Mouse (Mus musculus): Measurements from ENCODE around the gene Tas2r137.

Gene Tas2r137

DNA sequence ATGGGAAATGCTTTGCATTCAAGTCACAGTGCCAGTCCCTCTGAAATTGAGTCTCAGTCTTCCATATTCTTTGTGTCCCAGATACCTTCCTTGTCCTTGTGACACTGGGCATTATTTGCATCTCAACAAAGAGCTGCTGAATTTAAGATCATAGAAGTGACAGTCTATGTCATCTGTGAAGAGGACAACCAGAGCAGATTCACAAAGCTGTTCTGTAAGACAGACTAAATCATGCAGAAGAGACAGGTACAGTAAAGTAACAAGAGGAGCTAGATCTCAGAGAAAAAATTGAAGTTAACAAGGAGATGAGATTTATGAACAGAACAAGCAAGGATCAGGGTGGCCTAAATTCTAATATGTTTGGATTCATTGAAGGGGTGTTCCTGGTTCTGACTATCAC lies at the start of gene Tas2r137:
Gene Tas2r137, plus strand, starts transcription at position 301 of the 400 bp plus-strand sequence.
- no peak for DNase-seq

DNA sequence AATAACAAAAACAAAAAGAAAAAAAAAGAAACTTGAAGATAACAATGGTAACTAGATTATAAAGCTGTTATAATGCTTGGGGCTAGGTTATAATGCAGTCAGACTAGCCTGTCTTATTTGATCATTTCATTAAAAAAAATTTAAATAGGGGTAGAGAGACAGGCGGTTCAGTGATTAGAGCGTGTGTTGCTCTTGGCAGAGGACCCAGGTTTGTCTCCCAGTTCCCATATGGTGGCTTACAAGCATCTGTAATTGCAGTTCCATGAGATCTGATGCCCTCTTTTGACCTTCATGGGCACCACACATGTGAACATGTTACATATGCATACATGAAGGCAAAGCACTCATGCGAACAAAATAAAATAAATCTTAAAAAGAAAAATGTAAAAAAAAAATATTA lies 49.8 kb upstream of the Tas2r137 start:
- peak; percentile 18 for DNase-seq

DNA sequence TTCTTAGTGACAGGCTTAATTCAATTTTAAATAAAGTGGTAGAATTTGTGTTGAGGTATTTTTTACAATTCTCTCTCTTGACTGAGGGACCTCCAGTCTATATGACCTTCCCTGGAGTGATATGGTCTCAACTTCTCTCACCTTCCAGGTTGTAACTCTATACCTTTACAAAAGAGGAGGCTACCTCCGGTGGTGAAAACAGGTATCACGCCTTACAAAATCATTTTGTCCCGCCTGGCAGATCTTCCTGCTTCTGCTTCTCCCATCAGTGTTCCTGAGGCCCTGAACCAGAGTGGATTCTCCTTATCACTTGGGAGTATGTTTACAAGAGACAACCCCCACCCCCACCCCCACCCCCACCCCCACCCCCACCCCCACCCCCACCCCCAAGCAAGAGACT lies 49.3 kb upstream of the Tas2r137 start:
- DNase-seq = peak; percentile 19

DNA sequence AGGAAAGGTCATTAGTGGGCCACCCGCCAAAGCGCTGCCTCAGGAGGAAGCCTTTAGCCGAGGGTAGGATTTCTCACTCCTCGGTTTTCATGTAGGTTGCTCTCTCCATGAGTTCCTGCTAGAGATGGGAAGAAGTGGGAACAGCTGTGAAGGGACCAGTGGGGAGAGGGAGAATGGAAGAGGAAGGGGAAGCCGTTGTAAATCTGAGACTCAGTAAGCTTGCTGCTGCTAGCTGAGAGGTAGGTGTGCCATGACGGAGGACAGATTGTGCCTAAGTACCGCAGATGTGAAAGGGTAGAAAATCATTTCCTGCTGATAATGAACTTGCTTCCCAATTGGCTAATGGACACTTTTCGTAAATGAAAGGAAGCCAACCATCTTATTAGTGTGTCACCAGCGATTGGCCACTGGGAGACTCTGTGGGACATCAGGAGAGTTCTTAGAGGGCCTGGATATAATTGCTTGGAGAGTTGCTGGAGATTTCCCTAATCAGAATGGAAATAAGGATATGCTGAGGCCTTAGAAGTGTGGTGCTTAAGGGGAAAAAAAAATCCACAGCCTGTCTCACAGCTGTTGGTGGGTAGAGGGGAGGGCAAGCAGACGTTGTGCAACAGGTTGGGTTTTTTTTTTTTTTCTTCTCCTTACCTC lies 47.6 kb upstream of the Tas2r137 start:
- no peak for DNase-seq

DNA sequence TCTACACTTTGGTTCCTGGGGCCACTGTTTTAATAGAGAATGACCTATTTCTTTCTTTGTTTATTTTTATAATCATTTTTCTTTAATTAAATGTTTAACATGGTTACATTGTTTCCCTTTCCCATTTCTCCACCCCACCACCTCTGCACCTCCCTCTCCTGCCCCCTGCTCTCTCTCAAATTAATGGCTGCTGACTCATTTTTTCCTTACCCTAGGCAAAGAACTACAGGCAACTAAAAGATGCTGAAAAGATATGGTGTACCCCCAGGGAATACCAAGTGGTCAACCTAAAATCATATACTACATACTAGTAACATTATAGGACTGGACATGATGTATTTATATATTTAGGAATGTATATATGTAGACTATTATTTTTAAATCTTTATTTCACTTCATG lies 42.4 kb upstream of the Tas2r137 start:
- DNase-seq = no peak

DNA sequence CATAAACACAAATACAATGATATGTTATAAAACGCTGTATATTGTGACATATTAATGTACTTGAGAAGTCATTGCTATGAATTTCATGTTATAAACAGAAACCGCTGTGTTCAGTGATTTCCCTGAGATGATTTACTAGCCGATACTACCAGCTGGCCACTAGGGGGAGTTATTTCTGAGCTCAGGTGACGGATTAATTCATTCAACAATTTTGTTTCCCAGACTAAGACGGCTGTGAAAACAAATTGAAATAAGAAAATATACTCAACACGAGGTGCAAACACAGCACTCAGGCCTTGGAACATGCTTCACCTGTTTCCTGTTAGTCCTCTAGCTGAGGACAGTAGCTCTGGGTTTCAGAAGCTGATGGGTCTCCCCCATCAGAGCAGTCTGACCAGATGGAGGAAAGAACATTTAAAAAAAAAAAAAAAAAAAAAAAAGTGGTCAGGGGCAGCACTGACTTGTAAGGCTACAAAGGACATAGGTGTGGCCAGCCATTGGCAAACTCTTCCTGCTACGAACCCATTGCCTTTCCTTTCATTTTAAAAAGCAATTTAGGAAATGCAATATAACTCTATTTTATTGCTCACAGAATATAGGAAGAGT lies 36.5 kb upstream of the Tas2r137 start:
- peak; percentile 23 for DNase-seq

DNA sequence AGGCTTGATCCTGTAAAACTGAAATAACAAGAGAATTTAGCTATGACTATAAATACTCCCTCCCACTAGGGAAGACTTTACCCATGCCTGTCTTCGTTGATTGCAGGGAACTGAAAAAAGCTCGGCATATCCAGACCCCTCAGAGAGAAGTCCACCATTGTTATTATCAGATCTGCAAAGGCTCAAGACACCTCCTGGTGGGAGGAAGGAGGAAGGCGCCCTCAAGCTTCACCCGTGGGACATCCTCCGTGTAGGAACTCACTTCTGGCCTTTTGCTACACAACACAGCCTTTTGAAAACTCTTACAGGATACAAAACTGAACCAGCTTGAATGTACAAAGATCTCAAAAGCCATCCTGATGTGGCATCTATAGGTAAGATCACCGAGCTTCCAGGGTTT lies 25.3 kb upstream of the Tas2r137 start:
- no peak for DNase-seq

DNA sequence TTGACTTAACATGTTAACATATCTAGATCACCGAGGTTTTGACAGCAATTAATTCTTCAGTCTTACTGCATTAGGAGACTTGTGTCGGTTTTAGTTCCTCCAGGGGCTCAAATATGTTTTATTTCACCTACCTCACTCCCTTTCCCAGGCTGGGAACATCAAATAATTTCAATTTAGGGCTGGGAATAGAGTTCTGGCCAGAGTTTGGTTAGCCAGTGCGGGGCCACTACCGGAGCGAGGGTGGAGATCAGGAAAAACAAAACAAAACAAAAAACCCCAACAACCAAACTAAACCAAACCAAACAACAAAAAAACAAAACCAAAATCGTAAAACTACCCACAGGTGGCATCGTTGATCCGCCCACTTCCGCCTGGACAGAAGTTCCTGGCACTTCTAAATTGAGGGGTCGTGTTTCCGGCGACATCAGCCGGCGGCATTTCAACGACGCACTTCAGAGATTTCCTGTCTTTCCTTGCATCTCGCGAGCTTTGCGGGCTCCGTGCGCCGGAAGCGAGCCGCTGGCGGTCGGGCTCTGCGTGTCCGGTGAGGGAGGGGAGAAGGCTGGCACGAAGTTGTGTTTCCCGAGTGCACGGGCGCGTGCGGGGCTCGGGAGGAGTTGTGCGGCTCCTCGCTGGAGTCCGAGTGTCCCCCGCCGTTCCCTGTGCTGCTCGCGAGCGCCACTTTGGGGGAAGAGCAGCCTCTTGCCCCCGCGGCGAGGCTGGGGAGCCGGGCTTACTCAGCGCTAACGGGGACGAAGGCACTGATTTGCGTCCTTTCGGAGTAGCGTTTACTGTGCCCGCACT lies 19.9 kb upstream of the Tas2r137 start, which contains the start of gene Ssbp1:
Gene Ssbp1, plus strand, starts transcription at position 437 of the 804 bp plus-strand sequence.
- DNase-seq = peak; percentile 92

DNA sequence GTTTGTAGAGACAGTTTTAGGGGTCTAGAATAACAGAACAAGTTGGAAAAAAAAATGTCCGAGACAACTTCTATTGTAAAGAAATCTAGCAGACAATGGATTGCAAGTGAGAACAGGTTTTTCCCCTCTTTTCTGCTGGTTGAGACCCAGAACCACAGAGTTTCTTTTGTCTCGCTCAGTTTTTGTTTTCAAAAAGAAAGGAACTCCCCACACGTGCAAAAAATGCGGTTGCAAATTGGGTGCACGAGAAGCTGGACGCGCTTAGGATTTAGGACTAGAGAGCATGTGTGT lies 19.4 kb upstream of the Tas2r137 start:
- peak; percentile 14 for DNase-seq

DNA sequence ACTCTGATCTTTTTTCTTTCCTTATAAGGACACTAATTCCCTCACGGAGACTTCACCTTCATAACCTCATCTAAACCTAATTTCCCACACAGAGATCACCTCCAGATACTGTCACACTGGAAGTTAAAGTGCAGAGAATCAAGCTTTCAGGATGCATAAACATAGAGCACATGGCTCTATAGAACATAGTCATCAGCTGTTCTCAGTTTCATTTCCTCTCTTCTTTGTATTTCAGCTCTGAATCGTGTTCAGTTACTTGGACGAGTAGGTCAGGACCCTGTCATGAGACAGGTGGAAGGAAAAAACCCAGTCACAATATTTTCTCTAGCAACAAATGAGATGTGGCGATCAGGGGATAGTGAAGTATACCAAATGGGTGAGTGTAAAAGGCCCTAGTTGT lies 14.9 kb upstream of the Tas2r137 start:
- DNase-seq = no peak

DNA sequence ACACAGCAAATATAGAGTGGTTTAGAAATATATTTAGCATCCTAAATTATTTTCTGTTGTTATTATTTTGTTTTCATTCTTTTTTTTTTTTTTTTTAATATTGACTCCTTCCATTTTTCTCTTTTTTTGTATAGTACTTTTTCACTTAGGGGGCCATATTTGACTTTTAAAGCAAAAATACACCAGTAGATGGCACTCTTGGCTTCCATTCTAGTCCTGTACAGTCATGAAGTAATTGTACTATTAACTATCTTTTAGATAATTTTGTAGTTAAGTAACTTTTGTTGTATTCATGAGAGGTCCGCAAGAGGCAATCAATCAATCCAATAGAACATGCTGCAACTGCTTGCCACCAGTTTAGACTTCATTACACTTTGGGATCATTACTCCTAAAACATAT lies 11.3 kb upstream of the Tas2r137 start:
- no peak for DNase-seq

DNA sequence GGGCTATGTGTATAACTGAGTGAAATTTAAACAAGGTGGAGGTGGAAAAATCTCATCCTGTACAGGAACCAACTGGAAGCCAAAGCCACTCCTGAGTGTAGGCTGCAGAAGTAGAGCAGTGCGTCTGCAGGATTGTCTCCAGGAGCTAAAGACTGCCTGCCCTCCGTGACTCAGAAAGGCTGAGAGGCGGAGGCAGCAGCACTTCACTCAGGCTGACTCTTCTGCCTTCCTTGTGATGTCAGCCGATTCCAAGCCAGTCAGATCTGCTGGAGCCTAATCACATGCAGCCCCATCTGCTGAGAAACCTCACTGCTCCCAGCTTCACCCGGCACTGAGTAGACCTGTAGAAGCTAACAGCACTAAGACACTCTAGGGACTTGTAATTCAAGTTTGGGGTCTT lies 8.7 kb upstream of the Tas2r137 start:
- no peak for DNase-seq

DNA sequence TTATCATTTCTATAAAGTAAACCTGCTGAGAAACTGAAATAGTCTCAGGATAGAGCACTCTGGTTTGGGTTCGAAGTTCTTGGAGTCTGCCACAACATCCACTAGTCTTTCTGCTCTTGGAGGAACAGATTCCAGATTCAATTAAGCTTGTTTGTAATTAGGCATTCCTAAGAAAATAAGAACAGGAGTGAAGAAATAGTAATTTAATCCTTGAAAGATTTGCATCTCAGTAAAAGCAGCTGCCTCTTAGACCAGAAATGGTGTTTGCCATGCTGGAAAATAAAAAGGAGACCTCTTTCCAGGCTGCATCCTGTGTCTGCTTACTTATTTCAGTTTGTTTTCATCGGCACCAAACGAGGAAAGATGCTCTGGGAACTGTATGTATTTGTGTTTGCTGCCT lies 2.2 kb downstream of the Tas2r137 start, which contains the start of gene Tas2r108:
Gene Tas2r108, plus strand, starts transcription at position 301 of the 400 bp plus-strand sequence.
- DNase-seq = no peak

DNA sequence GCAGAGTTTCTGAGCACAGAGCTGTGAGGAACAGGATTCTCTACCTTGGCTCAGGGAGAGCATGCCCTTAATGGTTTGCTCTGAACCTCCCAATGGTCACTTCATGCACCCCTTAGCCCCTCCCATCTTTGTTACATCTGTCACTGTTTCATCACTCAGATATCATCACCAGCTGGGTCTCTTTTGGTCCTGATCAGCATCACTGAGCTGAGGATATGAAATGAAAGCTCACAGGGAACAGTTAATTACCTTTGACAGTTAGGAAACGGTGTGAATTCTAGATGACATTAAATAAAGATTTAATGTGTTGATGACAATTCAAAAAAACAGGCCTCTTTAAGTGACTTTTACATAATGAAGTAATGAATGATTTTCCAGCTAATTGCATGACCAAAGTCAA lies 28.4 kb downstream of the Tas2r137 start, which contains the start of gene Prss37:
Gene Prss37, minus strand, starts transcription at position 101 of the 400 bp plus-strand sequence.
- DNase-seq = no peak

Data from cerebellum, adult 9-10 months (tissue).